Mouse (Mus musculus) small intestine, adult 10 weeks (tissue): ENCODE measurements around the gene Mpp4. TPM values are rescaled to one million over a fixed set of nuclear protein-coding genes. Genes with fewer than 3 reads are reported as not detected.

Experiments
- polyA plus RNA-seq: library from polyadenylated mRNA; stranded (reverse); fragments of 350-450 nt; fragmentation: Illumina TruSeq; extraction: RNeasy Lipid Tissue Mini Kit (QIAGEN cat#74804); gene quantifications from one replicate; pipeline ENCODE4 v1.2.3, GENCODE M21; 2014; ENCODE audit warnings: low replicate concordance

Gene Mpp4
- 2.5 TPM for polyA plus RNA-seq

DNA sequence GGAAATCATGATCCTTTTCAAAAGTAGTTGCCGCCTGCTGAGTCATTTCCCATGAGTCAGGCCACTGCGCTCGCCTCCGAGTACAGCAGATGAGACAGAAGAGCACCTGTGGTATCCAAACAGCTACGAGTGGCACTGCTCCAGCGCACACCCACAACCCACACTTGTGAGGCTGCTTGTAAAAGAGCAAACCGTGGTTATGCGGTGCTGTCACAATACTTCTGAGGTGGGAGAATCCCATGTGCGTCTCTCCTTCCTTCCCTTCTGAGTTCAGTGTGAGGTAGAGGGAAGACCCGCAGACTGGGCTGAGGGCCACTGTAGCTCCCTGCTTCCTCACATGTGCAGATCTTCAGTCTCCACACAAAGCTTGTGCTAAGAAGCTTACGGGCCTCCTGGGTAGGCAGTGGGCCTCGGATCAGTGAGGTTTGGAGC, at the start of gene Mpp4:
TSS of gene Mpp4 (minus strand) at position 360 of the 432 bp plus-strand sequence.

DNA sequence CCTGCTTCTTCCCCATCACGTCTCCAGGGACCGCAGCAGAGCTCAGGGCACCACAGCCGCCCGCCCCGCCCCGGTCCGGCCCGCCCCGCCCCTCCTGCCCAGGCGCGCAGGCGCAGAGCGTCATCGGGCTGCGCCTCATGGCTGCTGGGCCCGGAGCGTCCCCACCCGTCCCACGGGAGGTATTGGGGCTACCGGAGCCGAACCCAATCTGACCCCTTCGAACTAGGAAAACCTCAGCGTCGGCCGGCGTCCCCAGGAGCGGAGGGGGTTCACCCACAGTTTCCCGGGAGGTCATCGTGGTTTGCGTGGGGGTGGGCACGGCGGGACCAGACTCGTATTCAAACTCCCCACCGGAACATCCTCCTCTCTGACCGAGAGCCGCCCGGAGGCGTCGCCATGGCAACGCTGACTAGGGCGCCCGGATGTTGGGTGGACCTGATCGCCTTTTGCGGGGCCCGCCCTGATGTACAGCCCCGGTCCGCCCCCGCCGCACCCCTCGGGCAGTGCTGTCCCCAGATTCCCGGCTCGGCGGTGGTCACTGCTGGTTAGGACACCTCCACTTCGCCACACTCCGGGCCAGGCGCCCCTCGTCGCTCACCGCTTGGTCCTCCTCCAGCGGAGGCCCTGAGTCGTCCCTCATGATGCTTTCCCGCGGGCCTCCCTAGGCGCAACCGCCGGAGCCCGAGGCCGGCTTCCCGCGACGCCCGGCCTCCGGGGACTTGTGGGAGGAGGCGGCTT, 43.3 kb downstream of the Mpp4 start, which contains the start of gene Tmem237:
TSS of gene Tmem237 (minus strand) at position 689 of the 738 bp plus-strand sequence.

DNA sequence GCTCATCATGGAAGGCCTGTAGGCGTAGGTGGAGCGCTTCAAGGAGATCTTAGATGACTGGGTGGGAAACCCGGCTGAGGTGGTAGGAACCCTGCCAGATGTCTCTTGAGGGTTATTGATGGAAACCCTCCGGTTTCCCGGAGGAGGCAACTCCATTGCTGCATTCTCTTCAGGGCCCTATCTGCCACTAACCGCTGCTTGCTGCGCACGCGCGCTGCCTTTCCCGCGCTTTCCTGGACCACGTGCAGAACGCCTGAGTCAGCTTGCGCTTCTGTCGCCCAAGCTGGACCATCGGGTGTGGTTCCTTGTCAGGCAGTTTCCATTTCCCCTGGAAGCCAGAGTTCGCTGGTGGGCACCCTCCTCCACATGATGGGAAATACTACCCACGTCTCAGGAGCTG, 68.5 kb downstream of the Mpp4 start, which contains the start of gene C2cd6:
TSS of gene C2cd6 (minus strand) at position 196 of the 400 bp plus-strand sequence.

Other genes starting within 250 kb of the Mpp4 start
- 28.3 TPM for gene Trak2, start 190.0 kb downstream of the Mpp4 start, polyA plus RNA-seq
- 39.5 TPM for gene Stradb, start 189.9 kb downstream of the Mpp4 start, polyA plus RNA-seq
- not detected for gene C2cd6, start 68.5 kb downstream of the Mpp4 start, polyA plus RNA-seq
- 4.9 TPM for gene Tmem237, start 43.0 kb downstream of the Mpp4 start, polyA plus RNA-seq
- gene Als2, start 73.8 kb upstream of the Mpp4 start, polyA plus RNA-seq, result 21.9 TPM
- not detected for gene Cdk15, start 93.5 kb upstream of the Mpp4 start, polyA plus RNA-seq